Mouse (Mus musculus) ES-Bruce4 (cell line): Measurements from ENCODE around the gene Actn4. TPM values are rescaled to one million over a fixed set of nuclear protein-coding genes. Genes with fewer than 3 reads are reported as not detected.
"Not testable (repeated sequence)": the region's sequence is repeated elsewhere in the genome, so short reads cannot be mapped to it uniquely, and the experiment has no call there.

Experiments used
- H3K27ac ChIP-seq: 2 replicates; pipeline ENCODE4 v1.5.1; 2012; ENCODE audit warnings: low read length, inconsistent platforms; ENCODE audit not compliant: insufficient read depth
- H3K27me3 ChIP-seq: 2 replicates; pipeline ENCODE4 v1.6.1; 2012; ENCODE audit warnings: mild to moderate bottlenecking, low read length, inconsistent platforms; ENCODE audit not compliant: control insufficient read depth, poor library complexity, insufficient read depth, severe bottlenecking
- H3K36me3 ChIP-seq: 2 replicates; pipeline ENCODE4 v1.6.1; 2012; ENCODE audit warnings: inconsistent platforms, mild to moderate bottlenecking, low read length, moderate library complexity; ENCODE audit not compliant: control insufficient read depth, poor library complexity, insufficient read depth, severe bottlenecking
- H3K4me1 ChIP-seq: one replicate; pipeline ENCODE4 v1.8.1; 2011; ENCODE audit warnings: low read length; ENCODE audit not compliant: control insufficient read depth, insufficient read depth
- H3K4me3 ChIP-seq: 2 replicates; pipeline ENCODE4 v1.5.1; 2011; ENCODE audit warnings: low read depth, mild to moderate bottlenecking, low read length
- H3K9ac ChIP-seq: 2 replicates; pipeline ENCODE4 v1.6.1; 2012; ENCODE audit warnings: low read depth, mild to moderate bottlenecking, inconsistent platforms; ENCODE audit not compliant: poor library complexity, severe bottlenecking
- H3K9me3 ChIP-seq: replicated peaks from 2 replicates; pipeline ENCODE4 v1.6.1; 2012; ENCODE audit warnings: mild to moderate bottlenecking, low read length, inconsistent platforms; ENCODE audit not compliant: control insufficient read depth, poor library complexity, insufficient read depth, severe bottlenecking
- CTCF ChIP-seq: IDR thresholded peaks from one replicate; pipeline ENCODE4 v1.8.1; 2011; ENCODE audit warnings: low read depth, low read length
- EP300 ChIP-seq: IDR thresholded peaks from 2 replicates; pipeline ENCODE4 v1.6.1; 2011; ENCODE audit warnings: low read depth, low read length; ENCODE audit not compliant: insufficient read depth
- POLR2A ChIP-seq: IDR thresholded peaks from one replicate; pipeline ENCODE4 v1.8.1; 2011; ENCODE audit warnings: low read length; ENCODE audit not compliant: insufficient read depth
- polyA plus RNA-seq: library from polyadenylated mRNA; stranded (reverse); fragments of >200 nt; gene quantifications from 2 replicates; pipeline ENCODE4 v1.2.4, GENCODE M21; 2011; ENCODE audit warnings: low read depth; ENCODE audit not compliant: missing spikeins, insufficient read depth, insufficient read length

Gene Actn4
- polyA plus RNA-seq, 1 experiment, result 318 TPM

GRCm38 (mm10) chr7:28886486-28886885 lies 75.7 kb downstream of the Actn4 start:
- H3K27ac ChIP-seq, result no peak overlapping the region
- H3K4me1 ChIP-seq, result peaks cover under 1% of the 10 kb centered on the region
- H3K36me3 ChIP-seq, result no peaks in the 10 kb centered on the region
- no peaks in the 10 kb centered on the region for H3K9me3 ChIP-seq
- no peak overlapping the region for H3K4me3 ChIP-seq
- H3K9ac ChIP-seq, result no peak overlapping the region
- H3K27me3 ChIP-seq, result no peaks in the 10 kb centered on the region
- TF ChIP-seq EP300 (no peak), POLR2A (no peak), CTCF (no peak)

- H3K27ac ChIP-seq, H3K27me3 ChIP-seq, H3K9ac ChIP-seq, H3K4me1 ChIP-seq, H3K9me3 ChIP-seq, H3K36me3 ChIP-seq, H3K4me3 ChIP-seq: not testable (repeated sequence)
Measured at GRCm38 (mm10) chr7:28883704-28884103, 78.4 kb downstream of the Actn4 start.

GRCm38 (mm10) chr7:28883039-28883438 lies 79.1 kb downstream of the Actn4 start:
- Histone ChIP-seq H3K9me3 (no peaks in the 10 kb centered on the region), H3K4me1 (peaks cover 8% of the 10 kb centered on the region), H3K27ac (no peak overlapping the region), H3K36me3 (no peaks in the 10 kb centered on the region), H3K9ac (no peak overlapping the region), H3K27me3 (no peaks in the 10 kb centered on the region), H3K4me3 (no peak overlapping the region)
- TF ChIP-seq EP300, result no peak
- no peak for TF ChIP-seq POLR2A
- no peak for TF ChIP-seq CTCF

GRCm38 (mm10) chr7:28881199-28881598 lies 80.9 kb downstream of the Actn4 start, which contains the start of gene Capn12:
Gene Capn12, plus strand, starts transcription at chr7:28881422.
- H3K27me3 ChIP-seq, result no peaks in the 10 kb centered on the region
- peaks cover 11% of the 10 kb centered on the region for H3K4me1 ChIP-seq
- H3K36me3 ChIP-seq, result no peaks in the 10 kb centered on the region
- no peak within 1 kb of the TSS for H3K9ac ChIP-seq
- H3K27ac ChIP-seq, result no peak within 1 kb of the TSS
- H3K4me3 ChIP-seq, result no peak within 1 kb of the TSS
- no peaks in the 10 kb centered on the region for H3K9me3 ChIP-seq
- TF ChIP-seq POLR2A (no peak), EP300 (no peak), CTCF (no peak)

GRCm38 (mm10) chr7:28880554-28880953 lies 81.6 kb downstream of the Actn4 start:
- Histone ChIP-seq H3K4me3 (no peak overlapping the region), H3K27ac (no peak overlapping the region), H3K4me1 (peaks cover 11% of the 10 kb centered on the region), H3K27me3 (no peaks in the 10 kb centered on the region), H3K9me3 (no peaks in the 10 kb centered on the region), H3K9ac (no peak overlapping the region), H3K36me3 (no peaks in the 10 kb centered on the region)
- TF ChIP-seq EP300 (no peak), CTCF (no peak), POLR2A (no peak)

- Histone ChIP-seq H3K36me3 (no peaks in the 10 kb centered on the region), H3K4me1 (peaks cover 11% of the 10 kb centered on the region), H3K9me3 (no peaks in the 10 kb centered on the region), H3K27ac (no peak overlapping the region), H3K9ac (no peak overlapping the region), H3K4me3 (no peak overlapping the region), H3K27me3 (no peaks in the 10 kb centered on the region)
- peak; percentile 18 for TF ChIP-seq POLR2A
- no peak for TF ChIP-seq EP300
Measured at GRCm38 (mm10) chr7:28879606-28880005, 82.5 kb downstream of the Actn4 start.
